Mouse (Mus musculus) retina, adult 2 months (tissue): ENCODE results near the gene Cenph.
A peak's percentile ranks its signal among the peaks of the same experiment; 100 is the strongest.
"Not testable (repeated sequence)": the region's sequence is repeated elsewhere in the genome, so short reads cannot be mapped to it uniquely, and the experiment has no call there.

Experiments
- DNase-seq: peaks from one replicate; pipeline ENCODE4 v3.0.0-alpha.2; 2012; ENCODE audit warnings: low read depth, low spot score

Gene Cenph

GRCm38 (mm10) chr13:100746090-100746489 is 29.6 kb downstream of the Cenph start:
- no peak for DNase-seq

- DNase-seq = peak; percentile 79
Observed at GRCm38 (mm10) chr13:100744036-100744744, 31.5 kb downstream of the Cenph start, which contains the start of gene Mrps36. TSS of gene Mrps36 (minus strand) at chr13:100744659.

- no peak for DNase-seq
Observed at GRCm38 (mm10) chr13:100743346-100744035, 32.2 kb downstream of the Cenph start.

- DNase-seq = no peak
Observed at GRCm38 (mm10) chr13:100742831-100743230, 32.9 kb downstream of the Cenph start.

GRCm38 (mm10) chr13:100732756-100733155 is 42.9 kb downstream of the Cenph start:
- no peak for DNase-seq

GRCm38 (mm10) chr13:100731462-100732046 is 44.1 kb downstream of the Cenph start:
- DNase-seq = not testable (repeated sequence)

GRCm38 (mm10) chr13:100730861-100731176 is 44.9 kb downstream of the Cenph start, which contains the start of gene Cdk7:
TSS of gene Cdk7 (minus strand) at chr13:100730939.
- DNase-seq = peak; percentile 84

- no peak for DNase-seq
Observed at GRCm38 (mm10) chr13:100730153-100730860, 45.4 kb downstream of the Cenph start.

GRCm38 (mm10) chr13:100728530-100728929 is 47.2 kb downstream of the Cenph start:
- not testable (repeated sequence) for DNase-seq

- no peak for DNase-seq
Observed at GRCm38 (mm10) chr13:100728086-100728485, 47.6 kb downstream of the Cenph start.

- DNase-seq = no peak
Observed at GRCm38 (mm10) chr13:100725194-100725593, 50.5 kb downstream of the Cenph start.

- no peak for DNase-seq
Observed at GRCm38 (mm10) chr13:100724051-100724754, 51.5 kb downstream of the Cenph start.

GRCm38 (mm10) chr13:100721656-100722055 is 54.0 kb downstream of the Cenph start:
- no peak for DNase-seq

GRCm38 (mm10) chr13:100715467-100715866 is 60.2 kb downstream of the Cenph start:
- no peak for DNase-seq
